Mouse (Mus musculus): ENCODE results near the gene Tmprss11e. TPM values are rescaled to one million over a fixed set of nuclear protein-coding genes. Genes with fewer than 3 reads are reported as not detected.

Gene Tmprss11e
- polyA plus RNA-seq (2017; shearing (Covaris generic)): 0.14 TPM

DNA sequence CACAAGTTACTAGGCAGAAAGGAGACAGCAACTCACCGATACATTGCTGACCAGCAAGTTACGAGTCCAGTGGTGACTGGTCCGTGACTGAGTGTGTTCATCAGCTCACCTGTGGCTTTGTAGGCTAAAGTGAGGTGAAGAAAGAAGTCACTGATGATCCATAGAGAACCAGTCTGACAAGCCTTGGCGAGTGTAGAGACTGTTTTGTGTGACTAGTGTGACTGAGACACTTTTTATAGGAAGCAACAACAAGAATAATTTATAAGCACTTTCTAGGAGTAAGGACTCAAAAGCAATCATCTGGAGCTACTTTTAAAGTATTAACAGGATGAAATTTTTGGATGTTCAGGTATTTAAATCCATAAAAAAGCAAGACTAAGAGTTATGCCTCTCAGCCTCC is at the start of gene Tmprss11e:
TSS of gene Tmprss11e (minus strand) at position 101 of the 400 bp plus-strand sequence.

DNA sequence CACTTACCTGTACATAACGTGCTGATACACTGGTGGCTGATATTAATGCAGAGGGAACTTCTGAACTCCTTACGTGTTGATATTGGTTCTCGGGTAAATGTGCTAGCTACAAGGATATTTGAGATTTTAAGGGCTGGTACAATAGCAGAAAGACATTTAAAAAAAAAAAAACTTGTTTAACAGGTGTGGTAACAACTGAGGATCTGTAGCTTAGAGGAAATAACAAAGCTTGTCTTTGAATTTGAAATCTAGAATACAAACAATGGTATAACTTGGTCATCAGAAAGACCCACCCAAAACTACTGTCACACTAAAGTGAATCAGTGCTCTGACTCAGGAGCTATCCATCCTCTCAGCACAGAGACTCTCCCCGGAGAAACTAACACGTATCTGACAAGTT is 69.4 kb downstream of the Tmprss11e start, which contains the start of gene Tmprss11b:
TSS of gene Tmprss11b (minus strand) at position 101 of the 400 bp plus-strand sequence.

Other genes starting within 250 kb of the Tmprss11e start
- not detected for gene Tmprss11g, start 227.2 kb downstream of the Tmprss11e start, polyA plus RNA-seq (2017; shearing (Covaris generic))
- gene Tmprss11f, start 113.4 kb downstream of the Tmprss11e start, polyA plus RNA-seq (2017; shearing (Covaris generic)): 0.10 TPM
- not detected for gene Tmprss11b, start 69.5 kb downstream of the Tmprss11e start, polyA plus RNA-seq (2017; shearing (Covaris generic))
- gene Ythdc1, start 58.4 kb upstream of the Tmprss11e start, polyA plus RNA-seq (2017; shearing (Covaris generic)): 148 TPM
- not detected for gene Ugt2b34, start 161.1 kb upstream of the Tmprss11e start, polyA plus RNA-seq (2017; shearing (Covaris generic))
- not detected for gene Ugt2b1, start 180.7 kb upstream of the Tmprss11e start, polyA plus RNA-seq (2017; shearing (Covaris generic))

Data from naive thymus-derived CD4-positive, alpha-beta T cell, adult 5 months (primary cell).